Mouse (Mus musculus): Measurements from ENCODE around the gene Arsb.

The Arsb gene

DNA sequence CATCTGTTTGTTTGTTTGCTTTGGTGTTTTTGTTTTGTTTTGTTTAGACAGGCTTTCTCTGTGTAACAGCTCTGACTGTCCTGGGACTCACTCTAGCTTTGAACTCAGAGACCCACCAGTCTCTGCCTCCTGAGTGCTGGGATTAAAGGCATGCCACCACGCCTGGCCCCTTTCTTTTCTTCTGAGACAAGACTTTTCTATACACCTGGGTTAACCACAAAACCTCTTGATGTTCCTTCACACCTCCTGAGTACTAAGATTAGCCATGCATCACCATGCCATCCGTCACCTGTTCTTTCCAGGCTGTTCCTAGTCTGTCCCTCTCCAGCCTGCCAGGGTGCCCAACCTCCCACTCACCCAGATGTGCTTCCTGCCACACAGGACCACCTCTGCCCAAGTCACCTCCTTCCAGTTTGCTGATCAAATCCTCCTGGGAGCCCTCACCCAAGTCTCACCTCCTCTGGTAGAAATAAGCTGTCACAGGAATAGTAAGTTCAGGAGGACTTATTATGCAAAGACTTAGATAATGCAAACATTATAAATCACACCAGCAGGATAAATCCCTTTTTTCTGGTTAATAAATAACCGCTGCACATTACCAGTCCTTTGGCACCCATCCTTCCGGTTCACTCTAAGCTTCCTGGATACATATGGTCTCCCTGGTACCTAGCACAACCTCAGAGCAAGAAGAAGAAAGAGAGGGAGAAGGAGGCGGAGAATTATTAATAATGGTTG is 150.6 kb downstream of the Arsb start:
- DNase-seq (ENCODE audit: low spot score) = no peak

DNA sequence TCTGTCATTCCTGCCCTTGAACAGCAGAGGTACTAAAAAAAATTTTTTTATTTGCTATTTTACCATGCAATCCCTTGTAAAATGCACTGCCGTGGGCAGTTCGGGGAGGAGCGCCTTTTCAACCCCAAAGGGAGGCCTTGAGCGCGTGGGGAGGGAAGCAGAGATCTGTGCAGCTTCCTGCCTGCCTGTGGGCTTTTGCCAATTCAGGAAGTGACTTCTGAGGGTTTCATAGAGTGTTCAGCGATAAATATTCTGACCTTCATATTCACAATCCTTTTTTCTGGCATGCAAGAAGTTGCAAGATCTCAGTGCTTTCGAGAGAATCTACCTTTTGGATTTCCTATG is 151.1 kb downstream of the Arsb start:
- no peak for DNase-seq (ENCODE audit: low spot score)

DNA sequence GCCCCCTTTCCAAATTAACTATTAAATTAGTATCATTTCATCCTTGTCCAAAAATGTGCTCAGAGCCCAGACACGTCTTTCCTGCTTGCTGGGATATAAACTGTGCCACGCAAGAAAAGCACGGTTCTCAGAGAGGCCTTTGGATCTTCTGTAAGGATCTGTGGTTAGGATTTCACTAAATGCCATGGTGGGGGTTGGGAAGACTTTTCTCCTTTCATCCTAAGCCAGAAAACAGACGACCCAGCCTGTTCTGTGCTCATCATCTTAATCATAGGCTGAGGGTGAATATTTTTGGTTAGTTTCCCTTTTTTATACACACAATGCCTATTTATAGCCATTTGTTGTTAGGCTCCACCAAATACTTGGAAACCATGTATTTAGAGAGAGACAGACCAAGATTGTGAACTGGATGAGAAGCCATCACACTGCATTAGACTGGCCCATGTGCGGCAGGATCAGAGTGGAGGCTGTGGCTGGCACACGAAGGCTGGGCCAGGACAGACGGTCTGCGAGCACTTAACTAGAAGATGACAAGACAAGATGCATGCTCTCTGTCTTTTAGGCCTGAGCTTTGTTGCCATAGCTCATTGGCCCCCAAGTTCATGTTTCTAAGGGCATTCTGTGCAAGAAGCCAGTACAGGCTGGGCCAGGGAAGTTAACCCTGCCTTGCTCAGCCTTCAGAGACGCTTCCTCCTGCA is 153.5 kb downstream of the Arsb start:
- no peak for DNase-seq (ENCODE audit: low spot score)

DNA sequence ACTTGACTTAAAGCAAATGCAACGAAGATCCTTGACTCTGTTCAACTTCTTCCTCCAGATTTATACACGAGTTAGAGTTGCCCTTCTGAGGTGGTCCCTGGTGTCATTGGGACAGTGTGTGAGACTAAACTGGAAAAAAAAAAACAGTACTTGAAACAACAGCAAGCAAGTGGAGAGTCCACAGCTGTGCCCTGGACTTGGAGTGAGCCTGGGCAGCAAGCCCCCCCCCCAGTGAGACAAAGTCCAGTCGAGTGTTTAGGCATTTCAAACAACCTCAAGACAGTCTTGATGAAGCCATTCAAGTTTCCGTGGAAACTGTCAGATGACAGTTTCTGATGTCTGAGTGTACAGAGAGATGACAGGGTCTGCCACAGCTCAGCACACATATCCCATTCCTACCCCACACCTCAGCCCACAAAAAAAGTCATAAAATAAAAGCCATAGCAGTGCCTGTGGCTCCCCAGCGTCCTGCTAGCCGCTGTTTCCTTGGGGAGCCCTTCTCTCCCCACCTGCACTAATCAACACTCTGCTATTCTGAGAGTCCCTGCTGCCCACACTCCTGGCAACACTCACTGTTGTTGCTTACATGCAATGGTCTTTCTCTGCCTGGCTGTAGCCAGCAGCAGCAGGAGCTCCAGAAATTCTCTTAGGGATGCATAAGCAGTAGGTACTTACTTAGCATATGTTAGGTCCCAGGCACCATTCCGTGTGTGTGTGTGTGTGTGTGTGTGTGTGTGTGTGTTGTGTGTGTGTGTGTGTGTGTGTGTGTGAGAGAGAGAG is 159.3 kb downstream of the Arsb start:
- no peak for DNase-seq (ENCODE audit: low spot score)

DNA sequence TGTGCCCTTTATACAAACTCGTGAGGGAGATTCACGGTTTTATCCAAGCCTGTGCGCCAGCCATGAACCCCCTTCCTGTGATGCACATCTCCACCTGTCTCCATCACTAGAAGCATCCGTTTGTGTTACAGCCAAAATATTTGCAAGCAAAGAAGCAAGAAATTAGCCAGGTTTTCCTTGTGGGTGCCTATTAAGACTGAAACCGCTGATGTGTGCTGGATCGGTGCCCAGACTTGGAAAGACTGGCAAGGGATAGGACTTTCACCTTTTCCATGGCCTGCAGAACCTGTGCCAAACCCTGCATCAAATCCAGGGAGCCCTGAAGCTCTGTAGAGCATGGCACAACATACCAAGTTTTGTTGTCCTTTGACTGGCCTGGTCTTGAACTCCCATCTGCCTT is 165.0 kb downstream of the Arsb start:
- no peak for DNase-seq (ENCODE audit: low spot score)

DNA sequence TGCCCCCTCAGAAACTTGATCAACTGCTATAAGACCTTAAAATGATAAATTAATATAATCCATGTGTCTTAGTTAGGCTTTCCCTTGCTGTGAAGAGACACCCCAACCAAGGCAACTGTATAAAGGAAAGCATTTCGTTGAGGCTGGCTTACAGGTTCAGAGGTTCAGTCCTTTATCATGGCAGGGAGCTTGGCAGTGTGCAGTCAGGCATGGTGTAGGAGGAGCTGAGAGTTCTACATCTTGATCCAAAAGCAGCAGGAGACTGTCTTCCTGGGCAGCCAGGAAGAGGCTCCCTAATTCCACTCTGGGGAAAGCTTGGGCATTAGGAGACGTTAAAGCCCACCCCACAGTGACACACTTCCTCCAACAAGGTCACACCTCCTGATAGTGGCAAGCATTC is 166.7 kb downstream of the Arsb start:
- DNase-seq (ENCODE audit: low spot score) = no peak

DNA sequence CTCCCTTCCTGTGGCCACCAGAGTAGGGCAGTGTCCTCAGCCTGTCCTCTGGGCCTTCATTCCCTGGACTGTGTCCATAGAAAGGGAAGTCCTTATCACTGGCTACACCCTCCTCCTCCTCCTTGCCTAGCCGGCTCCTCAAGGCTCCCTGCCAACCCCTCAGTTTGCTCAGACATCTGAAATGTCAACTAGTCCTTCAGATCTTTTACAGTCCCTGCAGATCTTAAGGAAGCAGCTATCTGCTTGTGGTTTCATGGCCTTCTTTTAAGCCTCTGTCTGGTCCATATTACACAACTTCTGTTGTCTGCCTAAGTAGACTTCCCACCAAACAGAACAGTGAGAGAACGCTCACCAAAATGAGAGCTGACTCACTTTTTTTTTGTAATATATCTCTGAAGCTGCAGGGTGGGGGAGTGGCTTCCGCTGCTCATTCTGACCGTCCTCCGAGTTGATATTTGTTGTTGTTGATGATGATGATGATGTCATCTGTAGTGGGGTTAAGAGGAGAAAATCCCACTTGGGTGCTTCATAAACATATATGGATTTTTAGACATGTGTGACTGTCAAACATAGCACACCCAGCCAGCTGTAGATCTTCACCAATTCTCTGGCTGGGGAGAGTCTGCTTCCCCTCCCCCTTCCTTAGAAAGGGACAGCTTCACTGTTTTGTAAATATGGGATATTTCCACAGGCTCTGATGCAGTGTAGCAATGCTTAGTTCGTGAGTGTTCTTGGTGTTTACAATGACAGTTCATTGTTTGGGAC is 168.1 kb downstream of the Arsb start:
- DNase-seq (ENCODE audit: low spot score) = peak; percentile 54

DNA sequence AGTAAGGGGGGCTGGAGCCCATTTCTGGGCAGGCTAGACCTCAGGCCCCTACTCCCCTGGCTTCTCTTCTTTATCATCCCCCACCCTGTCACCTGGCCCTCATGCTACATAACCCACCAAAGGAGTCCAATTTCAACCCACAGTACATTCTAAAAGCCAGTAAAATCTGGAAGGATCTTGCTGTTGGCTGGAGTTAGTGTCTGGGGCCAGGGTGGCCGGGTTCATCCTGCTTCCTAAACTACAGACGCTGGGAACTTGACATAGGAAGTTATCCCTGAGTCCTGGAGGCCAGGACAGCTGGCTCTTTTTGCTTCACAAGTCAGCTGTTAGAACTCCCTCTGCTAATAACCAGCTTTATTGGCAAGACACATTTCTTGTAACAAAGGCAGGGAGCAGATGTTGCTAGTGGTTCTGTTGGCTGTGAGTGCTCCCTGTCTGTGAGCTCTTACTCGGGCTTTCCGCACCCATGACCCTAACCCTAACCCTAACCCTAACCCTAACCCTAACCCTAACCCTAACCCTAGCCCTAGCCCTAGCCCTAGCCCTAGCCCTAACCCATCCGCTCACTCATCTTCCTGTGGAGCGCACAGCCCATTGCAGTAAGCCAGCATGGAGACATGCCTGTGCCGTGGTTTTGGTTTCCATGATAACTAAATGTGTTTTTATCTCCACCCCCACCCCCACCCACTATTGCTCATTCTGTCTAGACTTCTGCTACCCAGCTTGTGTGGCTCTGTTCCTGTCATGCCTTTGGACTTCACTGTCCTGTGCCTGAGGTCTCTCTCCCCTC is 169.5 kb downstream of the Arsb start:
- DNase-seq (ENCODE audit: low spot score) = peak; percentile 25

DNA sequence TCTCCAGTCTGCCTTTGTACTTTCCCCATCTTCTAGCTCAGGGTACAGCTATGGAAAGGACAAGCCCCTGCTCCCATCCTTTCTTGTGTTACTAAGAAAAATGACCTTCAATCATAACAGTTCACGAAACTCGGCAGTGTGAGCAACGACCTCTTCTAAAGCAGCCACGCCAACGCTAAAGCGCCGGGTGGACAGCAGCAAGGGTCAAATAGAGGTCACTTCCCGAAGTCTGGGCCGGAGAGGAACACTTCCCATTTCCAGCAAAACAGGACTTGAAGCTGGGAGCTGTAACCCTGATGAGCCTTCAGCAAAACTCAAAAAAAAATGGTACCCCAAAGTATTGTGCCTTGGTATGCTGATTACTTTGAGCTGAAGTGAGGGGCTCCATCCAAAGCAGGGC is 179.6 kb downstream of the Arsb start:
- no peak for DNase-seq (ENCODE audit: low spot score)

DNA sequence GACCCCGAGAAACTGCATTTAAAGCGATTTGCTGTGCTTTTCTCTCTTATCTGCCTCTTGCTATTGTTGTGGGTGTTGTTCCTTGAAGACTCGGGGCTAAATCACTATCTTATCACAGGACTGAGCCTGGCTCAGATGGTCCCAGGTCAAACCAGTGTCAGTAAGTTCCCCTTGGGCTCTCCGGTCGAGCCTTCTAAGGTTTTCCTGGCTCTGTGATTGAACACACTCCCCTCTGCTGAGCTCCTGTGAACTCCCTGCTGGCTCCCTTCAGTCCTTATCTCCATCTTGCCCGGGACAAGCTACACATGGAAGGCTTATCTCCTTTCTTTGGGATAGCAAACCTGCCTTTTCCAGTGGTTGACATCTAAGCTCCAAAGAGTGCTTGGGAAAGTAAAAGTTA is 180.1 kb downstream of the Arsb start:
- DNase-seq (ENCODE audit: low spot score) = no peak

DNA sequence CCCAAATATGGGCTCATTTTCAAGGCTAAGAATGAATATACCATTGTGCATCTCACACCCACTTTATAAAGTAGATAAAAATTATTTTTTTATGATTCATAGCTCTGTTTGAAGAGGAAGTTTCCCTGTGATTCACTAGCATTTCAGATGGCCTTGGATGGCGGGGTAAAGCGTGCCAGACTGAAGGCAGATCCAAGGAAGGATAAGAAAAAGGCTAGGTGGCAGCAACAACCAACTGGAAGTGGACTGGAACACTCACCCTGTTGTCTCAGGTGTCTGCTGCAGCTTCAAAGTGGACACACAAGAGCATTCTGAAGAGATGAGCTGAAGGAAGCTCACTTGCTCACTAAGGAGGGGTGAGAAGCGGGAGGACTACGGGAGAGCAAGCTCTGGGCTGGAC is 181.0 kb downstream of the Arsb start:
- DNase-seq (ENCODE audit: low spot score) = no peak

DNA sequence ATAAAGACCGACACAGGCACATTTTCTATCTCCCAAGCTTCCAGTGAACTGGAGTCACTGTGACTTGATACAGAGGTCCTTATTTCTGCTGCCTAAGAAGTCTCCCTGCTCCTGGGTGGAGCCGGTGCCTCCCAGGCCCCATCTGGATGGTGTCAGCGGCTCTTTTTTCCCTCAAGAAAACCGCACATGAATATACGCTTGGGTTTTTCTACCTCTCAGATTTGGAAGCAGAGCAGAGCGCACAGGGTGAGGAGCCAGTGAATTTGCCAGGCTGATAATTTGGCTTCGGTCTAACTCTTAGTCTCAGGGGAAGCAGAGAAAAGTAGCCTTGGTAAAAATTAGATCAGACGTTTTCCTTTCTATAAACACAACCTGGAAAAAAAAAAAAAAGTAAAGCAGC is 186.5 kb downstream of the Arsb start:
- DNase-seq (ENCODE audit: low spot score) = no peak

DNA sequence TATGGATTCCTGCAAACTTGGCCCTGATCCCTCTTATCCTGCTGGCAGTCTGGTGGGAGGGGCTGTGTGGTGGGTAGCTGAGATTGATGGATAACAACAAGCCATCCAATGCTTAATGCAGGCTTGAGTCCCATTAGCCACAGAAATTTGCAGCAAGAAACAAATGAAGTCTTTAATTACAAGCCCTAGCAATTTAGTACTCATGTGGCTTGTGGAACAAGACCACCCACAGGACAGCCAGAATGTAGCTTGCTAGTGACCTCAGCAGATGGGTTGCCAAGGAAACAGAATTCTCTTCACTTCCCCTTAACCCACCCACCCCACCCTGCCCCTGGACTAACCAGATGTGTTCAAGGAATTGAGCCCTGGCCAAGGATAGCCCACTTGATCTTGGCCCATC is 194.8 kb downstream of the Arsb start:
- no peak for DNase-seq (ENCODE audit: low spot score)

DNA sequence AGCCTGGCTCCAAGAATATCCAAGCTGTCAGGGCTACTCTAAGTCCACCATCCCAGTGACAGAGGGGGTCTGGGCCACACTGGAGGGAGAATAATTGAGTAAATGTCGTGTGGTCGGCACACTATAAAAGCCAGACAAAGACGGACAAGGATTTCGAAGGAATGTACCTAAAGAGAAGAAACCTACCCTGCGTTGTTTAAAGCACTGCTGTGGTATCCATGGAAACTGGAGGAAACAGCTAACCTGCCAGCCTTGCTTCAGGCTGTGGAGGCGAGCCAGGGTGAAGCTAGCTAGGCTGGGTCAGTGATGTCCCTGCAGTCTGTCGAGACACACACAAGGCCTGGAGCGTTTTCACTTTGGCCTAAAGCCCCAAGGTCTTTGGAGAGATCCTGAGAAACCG is 195.7 kb downstream of the Arsb start:
- DNase-seq (ENCODE audit: low spot score) = peak; percentile 53

DNA sequence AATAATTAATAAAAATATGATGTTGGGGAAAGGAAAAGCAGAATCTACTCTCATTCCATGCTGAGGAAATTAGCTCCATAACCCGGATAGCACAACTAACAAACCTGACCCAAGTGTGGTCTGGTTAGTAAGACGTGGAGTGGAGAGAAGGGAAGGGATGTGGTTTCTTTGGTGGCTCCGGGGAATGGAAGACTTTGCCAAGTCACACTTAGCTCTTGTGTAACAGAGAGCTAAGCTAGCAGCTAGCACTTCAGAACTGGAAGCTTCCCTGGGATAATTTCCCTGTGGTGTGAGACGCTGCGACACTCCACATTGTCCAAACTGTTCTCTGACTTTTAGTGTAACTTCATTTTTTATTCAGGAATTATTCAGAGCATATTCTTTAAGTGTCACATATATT is 198.7 kb downstream of the Arsb start:
- no peak for DNase-seq (ENCODE audit: low spot score)

DNA sequence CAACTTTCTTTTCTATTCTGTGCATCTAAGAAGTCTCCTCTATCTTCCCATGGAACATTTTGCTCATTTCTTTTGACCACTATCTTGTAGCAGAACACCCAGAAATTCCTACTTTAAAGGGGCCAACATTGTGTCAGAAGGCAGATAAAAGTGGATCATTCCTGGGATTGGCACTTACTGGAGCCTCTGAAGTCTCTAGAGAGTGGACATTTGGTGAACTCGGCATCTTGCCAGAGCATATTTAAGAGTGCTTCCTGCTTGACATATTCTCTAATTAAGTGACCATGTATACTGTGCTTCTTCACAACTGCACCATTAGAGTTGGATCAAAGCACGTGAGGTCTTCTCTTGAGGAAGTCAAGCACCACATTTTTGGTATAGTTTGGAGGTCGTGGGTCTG is 201.0 kb downstream of the Arsb start:
- no peak for DNase-seq (ENCODE audit: low spot score)

DNA sequence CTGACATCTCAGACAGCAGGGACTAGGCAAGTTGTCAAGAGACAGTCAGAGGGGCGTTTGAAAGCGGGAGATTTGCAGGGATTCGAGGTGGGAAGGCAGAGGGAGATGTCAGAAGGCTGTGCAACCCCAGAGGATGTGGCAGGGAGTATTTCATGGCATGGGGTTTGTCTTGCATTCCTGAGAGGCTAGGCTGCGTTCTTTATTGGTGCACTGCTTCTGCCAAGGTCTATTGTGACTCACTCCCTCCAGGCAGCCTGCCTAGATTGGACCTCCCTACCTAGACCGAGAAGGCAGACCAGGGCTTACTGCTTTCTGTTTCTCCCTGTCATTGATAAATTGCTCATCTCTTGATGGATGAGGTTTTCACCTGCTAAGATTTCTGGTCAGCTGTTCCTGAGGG is 204.2 kb downstream of the Arsb start:
- no peak for DNase-seq (ENCODE audit: low spot score)

DNA sequence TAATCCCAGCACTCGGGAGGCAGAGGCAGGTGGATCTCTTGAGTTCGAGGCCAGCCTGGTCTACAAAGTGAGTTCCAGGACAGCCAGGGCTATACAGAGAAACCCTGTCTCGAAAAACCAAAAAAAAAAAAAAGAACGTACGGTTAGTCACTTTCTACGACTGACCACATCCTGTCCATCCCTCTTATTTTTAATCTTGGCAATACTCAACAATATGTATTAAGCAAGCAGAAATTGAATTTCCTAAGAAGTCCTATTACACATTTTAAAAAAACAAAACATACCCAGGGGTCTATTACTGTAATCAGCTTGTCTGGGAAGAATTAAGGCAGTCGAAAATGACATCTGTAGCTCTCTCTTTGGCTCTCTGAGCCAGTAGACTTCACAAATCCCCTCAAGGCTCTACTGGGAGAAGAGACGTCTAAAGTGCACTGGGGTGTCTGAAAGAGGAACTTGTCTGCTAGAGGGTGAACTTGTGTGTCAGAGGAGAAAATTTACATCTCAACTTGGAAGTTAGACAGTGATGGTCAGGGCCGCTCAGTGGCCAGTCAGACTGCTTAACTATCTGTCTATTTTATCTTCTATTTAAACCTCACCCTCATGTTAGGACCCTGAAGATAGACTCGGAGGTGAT is 205.6 kb downstream of the Arsb start:
- no peak for DNase-seq (ENCODE audit: low spot score)

DNA sequence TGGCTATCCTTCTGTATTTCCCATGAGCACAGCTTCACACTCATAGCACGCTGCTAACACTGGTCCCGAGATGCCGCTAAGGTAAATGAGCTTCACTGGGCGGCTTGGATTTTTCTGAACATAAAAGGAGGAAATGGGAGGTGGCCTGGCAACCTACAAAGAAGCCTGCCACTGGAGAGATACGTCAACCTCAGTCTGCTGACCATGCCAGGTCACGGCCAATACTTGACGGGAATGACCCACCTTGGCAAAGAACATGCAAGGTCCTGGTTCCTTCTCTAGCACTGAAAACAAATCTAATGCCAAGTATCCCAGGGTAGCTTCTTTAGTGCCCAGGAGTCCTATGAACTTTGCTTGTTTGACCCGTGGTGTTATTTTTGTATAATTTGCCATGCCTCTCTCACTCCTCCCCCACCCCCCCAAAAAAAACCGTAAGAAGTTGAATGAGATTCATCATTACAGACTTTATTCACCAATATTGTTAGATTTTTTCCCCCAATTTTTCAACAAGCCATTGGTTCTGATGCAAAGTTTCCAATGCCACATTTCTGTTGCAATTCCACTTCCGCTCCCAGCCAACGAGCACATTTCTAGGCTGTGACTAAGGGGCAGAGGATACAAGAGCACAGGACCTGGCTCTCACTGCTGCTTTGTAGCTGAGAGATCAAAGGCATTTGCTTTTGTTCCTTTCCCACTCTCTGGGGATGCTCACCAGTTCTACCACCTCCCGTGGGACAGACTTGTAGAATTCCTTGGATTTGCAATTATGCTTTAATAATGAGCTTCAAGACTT is 207.5 kb downstream of the Arsb start:
- no peak for DNase-seq (ENCODE audit: low spot score)

DNA sequence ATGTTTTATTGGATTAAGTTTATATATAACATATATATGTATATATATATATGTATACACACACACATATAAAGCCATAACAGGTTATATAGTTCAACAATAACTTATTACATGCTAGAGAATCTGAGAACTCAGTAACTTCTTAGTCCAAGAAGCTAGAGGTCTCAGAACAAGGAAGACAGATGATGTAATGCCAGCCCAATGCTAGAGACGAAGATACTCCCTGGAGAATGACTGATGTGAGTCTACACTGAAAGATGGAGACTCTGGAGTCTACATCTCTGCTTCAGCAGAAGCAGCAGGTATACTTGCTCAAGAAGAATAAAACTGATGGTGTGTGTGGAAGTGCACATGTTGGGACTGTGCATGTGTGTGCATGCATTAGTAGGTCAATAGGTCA is 208.3 kb downstream of the Arsb start:
- DNase-seq (ENCODE audit: low spot score) = no peak

Measured in testis, postnatal 14 days (tissue).